Mouse (Mus musculus) bone marrow, adult 2 months (tissue): ENCODE results near the gene Xdh.

Experiments
- CTCF ChIP-seq: fragments of 200-500 bp; IDR thresholded peaks from 2 replicates; pipeline ENCODE4 v1.5.1; 2011; ENCODE audit warnings: low read length, control low read depth; ENCODE audit not compliant: control insufficient read depth, insufficient read depth
- POLR2A ChIP-seq: fragments of 200-500 bp; IDR thresholded peaks from 2 replicates; pipeline ENCODE4 v1.6.1; 2011; ENCODE audit warnings: low read depth, mild to moderate bottlenecking, control low read depth, low read length, borderline replicate concordance; ENCODE audit not compliant: control insufficient read depth

GRCm38 (mm10) chr17:73918138-73918537 is 31.9 kb downstream of the Xdh start:
- no peak for TF ChIP-seq CTCF
- no peak for TF ChIP-seq POLR2A
